Mouse (Mus musculus): Measurements from ENCODE around the gene Cpn1. TPM values are rescaled to one million over a fixed set of nuclear protein-coding genes. Genes with fewer than 3 reads are reported as not detected.
A peak's percentile ranks its signal among the peaks of the same experiment; 100 is the strongest.

Cpn1 gene
- not detected for total RNA-seq (2021)
- long read RNA-seq, experiment 1: 0 reads
- long read RNA-seq, experiment 2: 0 reads

DNA sequence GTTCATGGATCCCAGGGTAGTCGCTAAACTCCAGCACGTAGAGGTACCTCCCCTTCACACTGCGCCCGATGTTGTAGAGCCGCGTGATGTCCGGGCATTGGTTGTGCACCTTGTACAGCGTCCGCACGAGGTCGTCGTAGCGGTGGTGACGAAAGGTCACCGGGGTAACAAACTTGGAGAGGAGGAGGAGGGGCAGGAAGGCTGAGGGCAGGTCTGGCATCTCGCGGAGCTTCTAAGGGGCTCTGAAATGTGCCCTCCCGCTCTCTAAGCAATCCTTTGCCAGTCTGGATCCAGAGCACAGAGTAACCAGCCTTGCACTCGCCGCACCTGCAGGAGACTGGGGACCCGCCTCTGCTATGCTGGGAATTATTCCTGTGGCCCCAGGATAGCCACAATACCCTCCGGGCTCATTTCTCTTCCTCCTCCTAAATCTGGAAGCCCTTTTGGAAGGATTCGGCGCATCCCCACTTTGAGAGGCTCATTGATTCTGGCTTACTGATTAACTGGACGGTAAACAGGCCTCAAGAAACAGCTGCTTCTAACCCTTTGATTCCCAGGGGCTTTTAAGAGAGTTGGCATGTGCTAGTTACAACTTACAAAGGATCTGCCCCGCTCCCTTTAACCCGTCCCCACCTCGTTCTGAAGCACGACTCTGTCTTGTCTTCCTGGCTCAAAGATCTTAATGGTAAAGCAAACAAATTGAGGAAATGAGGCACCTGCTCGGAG is at the start of gene Cpn1:
Gene Cpn1, minus strand, starts transcription at position 488 of the 726 bp plus-strand sequence.
- no peak for DNase-seq

DNA sequence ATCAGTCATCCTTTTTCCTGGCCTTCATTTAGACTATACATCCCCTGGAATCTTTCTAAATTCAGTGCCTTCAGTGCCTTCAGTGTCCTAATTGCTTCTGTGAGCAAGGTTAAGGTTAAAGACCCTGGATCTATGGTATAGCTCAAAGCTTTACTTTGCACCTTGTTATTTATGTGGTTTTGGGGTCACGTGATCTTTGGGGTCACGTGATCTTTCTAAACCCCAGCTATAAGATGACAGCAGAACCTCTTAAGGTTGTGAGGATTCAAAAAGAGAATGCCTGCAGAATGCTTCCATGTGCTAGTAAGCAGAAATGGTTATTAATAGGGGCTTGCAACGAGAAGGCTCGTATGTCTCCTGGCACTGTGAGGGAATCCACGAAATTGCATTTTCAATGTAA is 47.0 kb upstream of the Cpn1 start:
- no peak for DNase-seq

DNA sequence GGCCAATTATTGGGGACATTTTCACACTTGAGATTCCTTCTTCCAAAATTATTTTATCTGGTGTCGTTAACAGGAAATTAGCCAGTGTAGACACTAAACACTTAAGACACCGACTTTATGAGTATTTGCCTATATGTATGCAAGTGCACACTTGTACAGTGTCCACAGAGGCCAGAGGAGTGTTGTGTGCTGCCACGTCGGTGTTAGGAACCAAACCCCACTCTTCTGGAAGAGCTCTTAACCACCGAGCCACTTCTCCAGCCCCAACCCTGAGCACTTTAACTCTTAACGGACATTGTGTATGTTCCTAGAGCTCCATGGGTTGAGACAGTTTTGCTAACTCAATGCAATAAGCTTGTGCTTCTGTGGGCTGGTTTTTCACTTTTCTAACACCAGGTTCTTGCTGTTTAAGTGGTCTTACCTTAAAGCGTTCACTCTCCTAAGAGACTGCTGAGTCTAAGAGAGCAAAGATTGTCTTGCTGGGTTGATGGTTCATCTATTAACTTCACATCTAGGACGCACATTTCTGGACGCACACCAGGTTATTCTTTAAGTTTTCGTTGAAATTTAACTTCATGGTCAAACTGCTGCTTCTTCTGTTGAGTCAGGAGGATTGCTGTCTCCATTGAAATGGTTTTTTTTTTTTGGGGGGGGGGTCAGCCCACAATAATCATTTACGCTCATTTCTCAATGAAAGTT is 45.8 kb upstream of the Cpn1 start:
- DNase-seq: no peak

DNA sequence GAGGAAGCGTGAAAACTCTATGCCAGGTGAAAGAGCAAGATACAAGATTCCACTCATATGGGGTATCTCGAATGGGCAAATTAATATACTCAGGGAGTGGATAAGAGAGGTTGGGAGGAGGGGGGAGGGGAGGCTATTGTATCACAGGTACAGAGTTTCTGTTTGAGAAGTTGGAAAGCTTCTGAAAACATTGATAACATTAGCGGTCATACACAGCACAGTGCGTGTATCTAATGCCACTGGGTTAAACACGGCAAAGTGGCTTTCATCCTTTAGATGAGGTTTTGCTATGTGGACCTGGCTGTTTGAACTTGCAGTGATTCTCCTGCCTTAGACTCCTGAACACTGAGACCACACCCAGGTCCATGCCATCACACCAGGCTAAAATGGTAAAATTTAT is 43.7 kb upstream of the Cpn1 start:
- DNase-seq: no peak

DNA sequence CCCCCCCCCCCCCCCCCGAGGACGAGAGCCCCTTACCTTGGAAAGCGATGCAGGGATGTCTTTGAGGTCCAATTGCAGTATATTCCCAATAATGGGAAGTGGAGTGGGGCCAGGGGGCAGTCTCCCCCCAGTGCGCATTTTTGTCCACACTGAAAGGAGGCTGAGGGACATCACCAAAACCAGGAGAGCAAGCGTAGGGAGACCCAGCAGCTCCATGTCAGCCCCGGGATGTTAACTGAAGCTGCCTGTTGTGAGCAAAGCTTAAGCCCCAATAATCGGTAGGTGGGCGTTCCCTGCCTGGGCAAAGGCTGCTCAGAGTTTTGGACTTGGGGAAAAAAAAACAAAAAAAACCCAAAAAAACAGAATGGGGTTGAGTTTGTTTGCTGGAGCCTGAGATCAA is 42.6 kb upstream of the Cpn1 start, which contains the start of gene Cyp2c23:
Gene Cyp2c23, minus strand, starts transcription at position 237 of the 400 bp plus-strand sequence.
- DNase-seq: no peak

DNA sequence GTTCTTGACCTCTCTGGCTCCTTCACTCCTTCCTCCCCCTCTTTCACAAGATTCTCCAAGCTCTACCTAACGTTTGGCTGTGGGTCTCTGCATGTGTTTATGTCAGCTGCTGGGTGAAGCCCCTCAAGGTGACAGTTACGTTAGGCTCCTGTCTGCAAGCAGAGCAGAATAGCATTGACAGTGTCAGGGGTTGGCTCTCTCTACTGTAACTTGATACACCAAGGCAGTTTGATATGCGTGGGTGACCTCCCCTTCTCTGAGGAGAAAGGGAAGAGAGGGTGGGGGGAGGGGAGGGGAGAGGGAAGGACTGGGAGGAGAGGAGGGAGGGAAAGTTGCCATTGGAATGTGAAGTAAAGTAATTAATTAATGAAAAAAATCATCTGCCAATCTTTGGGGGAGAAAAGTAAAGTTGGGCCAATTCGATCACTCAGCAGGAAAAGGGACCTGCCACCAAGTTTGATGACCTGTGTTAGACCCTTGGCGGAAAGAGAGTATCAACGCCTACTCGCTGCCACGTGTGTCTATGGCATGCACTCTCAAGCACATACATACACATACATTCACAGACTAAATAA is 40.7 kb upstream of the Cpn1 start:
- DNase-seq: no peak

DNA sequence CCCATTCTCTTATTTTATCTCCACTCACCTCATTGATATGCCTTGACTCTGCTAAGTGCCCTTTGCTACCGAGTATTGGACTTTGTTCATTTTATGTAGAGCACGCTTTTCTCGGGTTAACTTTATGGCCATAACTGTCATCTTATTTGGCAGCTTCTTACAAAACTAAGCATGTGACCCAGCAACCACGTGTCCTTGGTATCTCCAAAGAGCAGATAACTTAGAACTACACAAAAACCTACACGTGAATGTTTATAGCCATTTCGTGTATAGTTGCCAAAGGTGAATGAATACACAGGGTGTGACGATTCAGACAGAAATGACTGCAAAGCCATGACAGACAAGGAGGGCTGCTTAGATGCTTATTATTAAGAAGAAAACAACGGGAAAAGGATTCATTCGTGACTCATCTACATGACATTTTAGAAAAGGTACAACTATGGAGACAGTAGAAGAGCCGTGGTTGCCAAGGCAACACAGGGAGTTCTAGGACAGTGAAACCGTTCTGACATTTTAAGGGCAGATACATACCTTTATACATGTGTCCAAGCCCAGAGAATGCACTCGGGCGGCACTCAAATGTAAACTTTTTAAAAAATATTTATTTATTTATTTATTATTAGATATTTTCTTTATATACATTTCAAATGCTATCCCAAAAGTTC is 38.7 kb upstream of the Cpn1 start:
- no peak for DNase-seq

DNA sequence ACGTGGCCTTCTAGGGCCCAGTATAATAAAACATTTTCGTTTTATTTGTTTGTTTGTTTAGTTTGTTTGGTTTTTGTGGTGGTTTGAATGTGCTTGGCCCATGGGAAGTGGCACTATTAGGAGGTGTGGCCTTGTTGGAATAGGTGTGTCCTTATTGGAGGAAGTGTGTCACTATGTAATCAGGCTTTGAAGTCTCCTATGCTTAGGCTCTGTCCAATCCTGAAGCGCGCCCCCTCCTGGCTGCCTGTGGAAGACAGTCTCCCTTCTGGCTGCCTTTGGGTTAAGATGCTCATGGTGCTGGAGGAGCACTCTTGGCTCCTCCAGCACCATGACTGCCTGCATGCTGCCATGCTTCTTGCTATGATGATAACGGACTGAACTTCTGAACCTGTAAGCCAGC is 36.7 kb upstream of the Cpn1 start:
- DNase-seq: no peak

DNA sequence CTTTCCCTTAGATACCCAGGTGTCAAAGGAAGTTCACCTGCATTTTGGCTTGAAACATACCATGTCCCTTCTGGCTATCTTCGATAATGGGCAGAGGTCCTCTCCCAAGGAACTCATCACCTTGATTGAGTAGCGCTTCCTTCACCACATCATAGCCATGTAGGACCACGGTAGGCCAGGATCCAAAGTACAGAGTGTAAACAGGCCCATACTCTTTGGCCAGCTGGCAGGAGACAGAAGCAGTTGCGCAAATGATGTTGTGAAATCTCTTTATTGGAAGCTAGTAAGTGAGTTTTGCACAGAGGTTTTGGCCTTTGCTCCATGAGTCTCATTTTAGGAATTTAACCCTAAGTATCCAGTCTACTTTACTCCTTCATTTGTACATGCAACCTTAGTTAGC is 35.1 kb upstream of the Cpn1 start:
- peak; percentile 69 for DNase-seq

DNA sequence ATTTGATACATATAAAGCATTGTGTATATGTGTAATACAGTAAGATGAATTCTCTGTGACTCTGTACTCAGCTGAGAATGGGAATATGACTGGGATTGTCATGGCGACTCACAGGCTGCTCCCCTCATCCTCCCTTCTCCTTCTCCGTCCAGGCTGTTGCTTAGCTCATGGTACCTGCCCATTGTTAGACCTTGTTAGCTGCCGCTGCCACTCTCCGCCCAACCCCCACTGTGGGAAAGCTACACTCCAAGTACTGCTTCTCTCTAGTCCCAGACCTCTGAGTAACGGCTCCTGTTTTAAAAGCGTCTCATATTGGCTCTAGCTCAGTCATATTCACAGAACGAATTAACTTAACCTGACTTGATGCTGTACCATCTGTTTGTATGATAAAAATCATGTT is 33.4 kb upstream of the Cpn1 start:
- no peak for DNase-seq

DNA sequence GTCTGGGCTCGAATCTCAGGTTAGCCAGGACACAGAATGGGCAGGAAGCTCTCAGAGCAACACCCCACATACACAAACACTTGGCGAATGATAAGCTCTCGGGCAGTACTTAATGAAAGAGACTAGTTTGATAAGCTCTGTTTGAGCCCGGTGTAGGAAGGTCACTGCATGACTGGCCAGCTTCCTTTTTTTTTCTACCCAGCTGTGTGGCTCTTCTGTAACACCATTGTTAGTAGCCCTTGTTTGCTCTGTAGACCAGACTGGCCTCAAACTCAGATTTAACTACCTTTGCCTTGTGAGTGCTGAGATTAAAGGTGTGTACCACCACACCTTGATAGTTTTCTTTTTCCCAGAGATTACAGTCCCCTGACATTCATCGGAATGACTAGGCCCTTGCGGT is 27.5 kb upstream of the Cpn1 start:
- no peak for DNase-seq

DNA sequence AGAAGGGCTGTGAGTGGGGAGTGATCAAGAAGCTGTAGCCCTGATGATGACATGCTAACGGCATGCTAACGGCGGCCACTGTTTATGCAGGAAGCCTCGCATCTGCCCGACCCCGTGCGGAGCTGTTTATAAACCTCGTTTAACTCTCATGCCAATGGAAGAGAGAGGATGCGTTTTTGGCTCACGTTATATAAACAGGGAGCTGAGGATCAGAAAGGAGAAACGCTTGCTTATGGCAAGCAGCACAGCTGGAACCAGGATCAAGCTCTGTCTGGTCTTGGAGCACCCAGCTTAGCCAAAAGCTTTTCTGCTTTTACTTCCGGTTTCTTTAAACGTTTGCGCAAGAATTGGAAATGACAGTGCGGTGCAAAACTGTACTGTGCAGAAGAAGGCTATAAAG is 22.4 kb upstream of the Cpn1 start:
- no peak for DNase-seq

DNA sequence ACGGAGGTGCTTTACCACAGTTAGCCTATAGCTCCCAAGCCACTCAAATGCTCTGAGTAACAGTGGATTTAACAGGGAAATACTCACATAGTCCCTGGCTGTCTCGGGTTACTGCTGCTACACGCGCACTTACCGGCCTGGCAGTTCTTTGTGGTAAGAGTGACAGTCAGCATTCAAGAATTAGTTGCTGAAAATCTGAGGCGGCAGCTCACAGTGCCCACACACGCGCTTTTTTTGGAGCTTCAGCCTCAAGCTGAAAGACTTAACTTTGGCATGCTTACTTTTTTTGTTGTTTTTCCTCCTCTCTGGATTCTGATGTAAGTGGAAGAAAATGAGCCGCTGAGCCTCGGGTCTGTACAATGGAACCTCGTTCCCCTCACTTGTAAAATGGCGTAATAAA is 20.8 kb upstream of the Cpn1 start:
- no peak for DNase-seq

DNA sequence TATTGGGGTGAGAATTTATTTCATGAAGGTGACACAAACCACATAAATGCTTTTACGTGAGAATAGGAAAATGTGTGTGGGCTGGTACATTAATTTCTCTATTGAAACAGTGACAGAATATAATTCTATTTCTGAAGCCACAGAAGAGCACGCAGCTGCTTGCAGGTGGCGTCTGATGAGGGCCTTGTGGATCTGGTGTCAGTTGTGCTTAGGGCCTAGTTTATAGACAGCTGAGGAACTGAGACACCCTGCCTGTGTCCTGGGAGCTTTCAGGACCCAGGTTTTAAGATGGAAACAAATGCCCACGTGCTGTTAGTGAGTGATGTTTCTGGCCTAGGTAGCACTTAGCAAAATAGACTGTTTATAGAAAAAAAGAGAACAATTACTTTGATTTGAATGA is 18.7 kb upstream of the Cpn1 start:
- DNase-seq: no peak

DNA sequence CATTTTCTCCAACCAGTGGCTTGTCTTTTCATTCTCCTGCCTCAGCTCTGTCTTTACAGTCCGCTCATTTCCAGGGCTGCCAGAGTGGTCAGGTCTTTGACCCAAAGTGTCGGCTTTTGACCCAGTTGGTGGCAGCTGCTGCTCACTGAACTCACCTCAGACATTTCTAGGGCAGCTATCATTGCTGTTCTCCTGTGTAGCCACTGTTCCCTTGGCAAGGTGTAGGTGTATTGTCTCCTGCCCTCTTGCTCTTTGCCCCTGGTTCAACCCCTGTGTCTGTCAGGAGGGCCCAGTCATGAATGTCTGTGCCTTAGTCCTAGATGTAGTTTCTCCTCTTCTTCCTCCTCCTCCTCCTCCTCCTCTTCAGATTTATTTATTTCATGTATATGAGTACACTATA is 17.9 kb upstream of the Cpn1 start:
- DNase-seq: no peak

DNA sequence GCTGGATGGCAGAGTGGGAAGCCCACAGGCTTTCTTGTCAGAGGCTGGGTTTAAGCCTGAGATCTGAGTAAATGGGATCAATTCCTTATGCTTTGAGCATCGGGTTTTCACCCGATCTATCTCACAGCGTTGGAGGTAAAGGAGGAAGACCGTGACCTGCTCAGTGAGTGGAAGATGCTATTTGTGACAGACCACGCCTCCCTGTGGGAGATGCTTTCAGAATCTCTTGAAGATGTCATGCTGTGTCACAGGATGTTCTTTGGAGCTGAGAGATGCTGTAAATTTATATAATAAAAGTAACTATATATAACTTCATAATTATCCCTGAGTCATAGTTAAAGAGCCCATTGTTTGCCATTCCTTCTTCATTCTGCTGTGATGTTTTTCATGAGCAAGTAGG is 14.4 kb upstream of the Cpn1 start:
- no peak for DNase-seq

DNA sequence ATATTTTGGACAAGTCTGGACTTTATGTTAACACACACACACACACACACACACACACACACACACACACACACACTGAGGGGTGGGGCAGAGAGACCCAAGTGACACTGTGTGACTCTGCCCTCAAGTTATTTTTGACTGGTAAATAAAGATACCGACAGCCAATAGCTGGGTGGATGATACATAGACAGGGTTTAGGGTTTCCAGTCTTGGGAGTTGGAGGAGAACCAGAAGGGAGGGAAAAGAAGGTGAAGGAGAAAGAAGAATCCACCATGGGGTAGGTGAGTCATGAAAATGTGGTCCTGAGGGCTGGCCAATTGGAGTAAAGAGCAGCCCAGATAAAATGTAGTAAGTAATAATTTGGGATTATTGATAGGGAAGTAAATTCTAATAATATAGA is 13.7 kb upstream of the Cpn1 start:
- DNase-seq: no peak

DNA sequence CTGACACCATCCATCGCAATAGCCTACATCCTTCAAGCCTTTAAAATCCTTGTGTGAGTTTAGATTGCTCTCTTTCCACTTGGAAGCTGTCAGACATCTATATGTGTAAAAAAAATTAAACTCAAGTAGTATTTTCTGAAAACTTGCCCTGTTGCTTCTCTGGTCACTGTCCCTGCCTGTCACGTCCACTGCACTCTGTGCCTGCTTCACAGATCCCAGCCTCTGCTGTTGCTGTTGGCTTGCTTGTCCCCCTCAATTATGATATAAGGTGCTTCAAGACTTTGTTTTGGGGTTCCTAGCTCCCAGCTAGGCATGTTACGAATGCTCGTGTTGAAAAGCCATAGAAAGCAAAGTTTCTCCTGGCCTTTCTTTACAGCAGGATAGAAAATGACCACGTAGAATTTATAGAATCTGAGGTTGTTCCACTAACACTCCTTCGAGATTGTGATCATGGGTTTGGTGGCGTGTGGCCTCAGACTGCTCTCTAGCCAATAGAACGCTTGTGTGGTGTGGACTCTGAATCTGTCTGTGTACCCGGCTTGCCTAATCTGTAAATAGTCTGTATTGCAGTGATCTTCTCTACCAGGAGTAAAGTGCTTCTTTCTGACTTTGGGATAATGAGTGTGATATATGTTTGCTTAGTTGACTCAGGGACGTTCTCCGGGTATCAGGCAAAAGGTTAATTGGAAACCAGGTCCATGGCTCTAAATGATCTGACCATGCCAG is 12.6 kb upstream of the Cpn1 start:
- no peak for DNase-seq

DNA sequence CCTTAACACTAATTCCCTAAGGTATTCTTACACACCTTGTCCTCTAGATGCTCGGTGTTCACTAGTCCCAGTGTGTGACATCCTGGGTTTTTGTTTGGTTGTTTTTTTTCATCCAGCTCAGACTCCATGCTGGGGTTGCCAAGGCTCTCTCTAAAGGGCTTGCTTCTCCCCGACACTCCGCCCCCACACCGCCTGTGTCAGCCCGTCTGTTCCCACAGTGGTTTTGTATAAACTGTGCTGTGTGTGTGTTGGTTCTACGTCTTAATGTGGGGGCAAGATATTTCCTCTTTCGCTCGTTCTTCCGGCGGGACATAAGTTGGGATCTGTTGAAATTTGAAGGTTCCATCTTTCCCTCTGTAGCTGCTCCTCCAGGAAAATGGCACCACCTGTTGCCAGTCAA is 11.7 kb upstream of the Cpn1 start:
- no peak for DNase-seq

DNA sequence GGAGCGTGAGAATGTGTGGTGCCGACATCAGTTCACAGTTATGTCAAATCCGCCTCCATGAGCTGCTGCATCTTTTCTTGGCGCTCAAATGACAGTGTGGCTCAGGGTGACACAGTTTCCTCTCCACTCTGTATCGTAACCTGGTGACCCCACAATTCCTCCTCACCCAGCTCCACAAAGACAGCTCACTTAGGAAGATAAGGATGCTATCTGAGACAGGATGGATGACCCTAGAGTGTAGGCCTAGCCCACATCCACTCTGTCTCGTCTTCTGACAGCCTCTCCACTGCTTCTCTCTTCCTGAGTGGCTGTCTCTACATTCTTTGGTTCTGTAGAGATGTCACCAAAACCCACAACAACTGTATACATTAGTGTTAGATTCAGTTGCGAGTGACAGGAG is 9.1 kb upstream of the Cpn1 start:
- DNase-seq: no peak

DNA sequence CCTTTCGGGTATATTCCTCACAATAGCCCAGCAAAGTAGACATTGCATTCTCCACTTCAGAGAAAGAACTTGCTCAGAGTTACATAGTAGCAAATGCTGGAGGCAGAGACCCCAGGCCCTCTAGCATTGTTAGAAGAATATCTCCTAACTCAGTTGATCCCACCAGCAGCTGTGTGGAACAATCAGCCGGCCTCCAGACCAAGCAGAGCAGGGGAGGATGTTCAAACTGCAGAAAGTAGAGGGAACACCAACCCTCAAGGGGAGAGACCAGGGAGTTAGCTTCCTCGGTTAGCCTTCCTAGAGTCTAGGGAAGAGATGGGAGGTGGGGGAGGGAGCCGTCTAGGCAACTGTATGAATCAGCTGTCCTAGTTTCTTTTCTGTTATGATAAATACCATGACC is 6.1 kb upstream of the Cpn1 start:
- DNase-seq: no peak

DNA sequence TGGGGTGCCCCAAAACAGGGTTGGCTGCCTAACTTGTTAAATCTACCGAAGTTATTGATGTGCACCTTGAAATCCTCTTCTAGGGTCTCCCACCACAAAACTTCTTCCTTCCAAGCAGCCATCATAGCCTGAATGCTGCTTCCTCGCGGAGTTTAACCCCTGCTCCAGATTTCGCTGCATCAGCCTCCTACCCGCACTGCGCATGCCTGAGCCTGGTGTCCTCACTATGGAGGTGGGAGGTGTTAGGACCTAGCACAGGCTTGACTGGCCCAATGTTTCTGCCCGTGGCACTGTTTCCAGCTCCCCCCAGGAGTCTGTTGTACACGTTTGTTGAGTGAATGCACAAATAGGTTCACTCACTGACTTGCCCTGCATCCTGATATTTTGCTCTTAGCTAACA is 4.0 kb upstream of the Cpn1 start:
- DNase-seq: no peak
